Mouse (Mus musculus) limb, embryonic 11.5 days (tissue): ENCODE data around the gene Mki67. TPM values are rescaled to one million over a fixed set of nuclear protein-coding genes. Genes with fewer than 3 reads are reported as not detected.

Experiments
- ATAC-seq: fragments of 200-750 bp; cut with Nextera tagmentation; 2 replicates; pipeline ENCODE4 v1.8.0; 2017; ENCODE audit warnings: low read depth; ENCODE audit not compliant: insufficient number of reproducible peaks, low FRiP score, low TSS enrichment
- DNase-seq: peaks from one replicate; pipeline ENCODE4 v3.0.0-alpha.2; 2015; ENCODE audit warnings: low spot score
- H3K27ac ChIP-seq: fragments of 300-500 bp; sonication (generic); replicated peaks from 2 replicates; pipeline ENCODE4 v1.5.1; 2014; ENCODE audit warnings: low read depth, mild to moderate bottlenecking, low read length
- H3K27me3 ChIP-seq: fragments of 300-500 bp; sonication (generic); 2 replicates; pipeline ENCODE4 v1.6.1; 2014; ENCODE audit warnings: mild to moderate bottlenecking, low read length, mixed read lengths; ENCODE audit not compliant: control insufficient read depth, insufficient read depth
- H3K36me3 ChIP-seq: fragments of 300-500 bp; sonication (generic); 2 replicates; pipeline ENCODE4 v1.6.1; 2014; ENCODE audit warnings: mild to moderate bottlenecking, low read length, moderate library complexity, mixed read lengths; ENCODE audit not compliant: control insufficient read depth, insufficient read depth
- H3K4me1 ChIP-seq: fragments of 300-500 bp; sonication (generic); 2 replicates; pipeline ENCODE4 v1.6.1; 2014; ENCODE audit warnings: low read length, mixed read lengths; ENCODE audit not compliant: control insufficient read depth, insufficient read depth
- H3K4me2 ChIP-seq: fragments of 300-500 bp; sonication (generic); 2 replicates; pipeline ENCODE4 v1.6.1; 2014; ENCODE audit warnings: low read depth, mild to moderate bottlenecking, moderate library complexity; ENCODE audit not compliant: severe bottlenecking
- H3K4me3 ChIP-seq: fragments of 300-500 bp; sonication (generic); 2 replicates; pipeline ENCODE4 v1.5.1; 2014; ENCODE audit warnings: low read depth, low read length
- H3K9ac ChIP-seq: fragments of 300-500 bp; sonication (generic); 2 replicates; pipeline ENCODE4 v1.6.1; 2014; ENCODE audit warnings: mild to moderate bottlenecking, low read length
- H3K9me3 ChIP-seq: fragments of 300-500 bp; sonication (generic); 2 replicates; pipeline ENCODE4 v1.6.1; 2016; ENCODE audit warnings: low read length; ENCODE audit not compliant: control insufficient read depth
- WGBS: fragments of 180-500 bp; shearing (Covaris S2); extraction: QIAGEN DNeasy Blood & Tissue Kit; methylation state at CpG from one replicate; pipeline ENCODE4 v1.1.7; 2014; 5-methylcytosine and 5-hydroxymethylcytosine counted together
- polyA plus RNA-seq: library from polyadenylated mRNA; unstranded; fragments of >200 nt; fragmentation: Nextera tagmentation; extraction: Ambion mirVana; gene quantifications from 2 replicates; pipeline ENCODE4 v1.2.1, GENCODE M21; 2014

Gene Mki67
- polyA plus RNA-seq, 1 experiment from 2014 or later = 57.4 TPM

- no peak for ATAC-seq
- Histone ChIP-seq H3K4me3 (no peak overlapping the region), H3K36me3 (no peaks in the 10 kb centered on the region), H3K27ac (no peak overlapping the region), H3K9ac (no peak overlapping the region), H3K4me1 (no peaks in the 10 kb centered on the region), H3K9me3 (no peaks in the 10 kb centered on the region), H3K4me2 (no peak overlapping the region), H3K27me3 (no peaks in the 10 kb centered on the region)
- WGBS = 67% methylated on average over 14 of the region's 14 CpGs
- peak; percentile 50 for DNase-seq
Observed at GRCm38 (mm10) chr7:135641698-135642507, 74.3 kb downstream of the Mki67 start.

Other genes with a start within 250 kb of the Mki67 start
- not detected in 2 replicates for gene Clrn3, start 187.7 kb downstream of the Mki67 start, polyA plus RNA-seq
- gene Ptpre, start 178.9 kb downstream of the Mki67 start, polyA plus RNA-seq = 0.75 and 0.96 TPM in 2 replicates